Mouse (Mus musculus): ENCODE measurements around the gene Tspan13. TPM values are rescaled to one million over a fixed set of nuclear protein-coding genes. Genes with fewer than 3 reads are reported as not detected.

Tspan13 gene
- polyA plus RNA-seq, 1 experiment from 2014 or later: 454 TPM

DNA sequence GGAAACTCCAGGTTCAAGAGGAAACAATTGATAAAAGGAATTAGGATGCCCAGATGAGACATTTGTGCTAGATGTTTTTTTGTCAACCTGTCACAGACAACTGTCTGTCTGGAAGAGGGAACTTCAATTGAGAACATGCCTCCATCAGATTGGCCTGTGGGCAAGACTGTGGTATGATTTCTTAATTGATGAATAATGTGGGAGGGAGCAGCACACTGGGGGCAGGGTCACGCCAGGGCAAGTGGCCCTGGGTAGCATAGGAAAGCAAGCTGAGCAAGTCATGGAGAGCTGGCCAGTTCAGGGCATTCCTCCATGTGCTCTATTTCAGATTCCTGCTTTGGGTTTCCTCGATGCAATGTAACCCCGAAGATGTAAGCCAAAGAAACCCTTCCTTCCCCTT, 66.4 kb downstream of the Tspan13 start:
- Histone ChIP-seq H3K36me3 (ENCODE audit: control insufficient read depth, insufficient read depth, low read length) (no peaks in the 10 kb centered on the region), H3K4me2 (ENCODE audit: low read depth, low read length) (no peak overlapping the region), H3K9ac (replicated peaks; ENCODE audit: low read depth, low read length) (no peak overlapping the region), H3K4me1 (ENCODE audit: control insufficient read depth, insufficient read depth, low read length) (no peaks in the 10 kb centered on the region), H3K27me3 (ENCODE audit: control insufficient read depth, insufficient read depth, low read length) (no peaks in the 10 kb centered on the region), H3K9me3 (ENCODE audit: control insufficient read depth, low read length) (no peaks in the 10 kb centered on the region), H3K4me3 (ENCODE audit: low read depth, low read length) (no peak overlapping the region), H3K27ac (ENCODE audit: low read depth, low read length) (no peak overlapping the region)
- WGBS: 96% methylated on average over 3 of the region's 3 CpGs
- no peak for ATAC-seq (ENCODE audit: low read depth)

DNA sequence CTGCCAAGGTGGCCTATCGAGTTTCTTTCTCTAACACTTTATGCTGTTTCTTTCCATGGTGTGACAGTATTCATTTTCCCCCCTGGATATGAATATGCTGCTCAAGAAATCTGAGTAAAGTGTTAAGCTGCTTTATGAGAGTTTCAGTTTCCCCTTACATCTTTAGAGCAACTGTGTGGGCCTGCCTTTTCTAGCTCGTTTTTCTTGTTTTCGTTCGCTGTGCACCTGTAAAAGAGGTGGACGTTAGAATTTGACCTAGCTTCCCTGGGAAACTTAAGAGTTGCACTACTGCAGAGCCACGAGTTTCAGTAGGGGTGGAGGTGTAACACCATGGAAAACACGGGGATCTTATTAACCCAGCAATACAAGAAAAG, 75.5 kb downstream of the Tspan13 start:
- no peak overlapping the region for H3K9ac ChIP-seq (replicated peaks; ENCODE audit: low read depth, low read length)
- no peak overlapping the region for H3K4me3 ChIP-seq (ENCODE audit: low read depth, low read length)
- WGBS: 83% methylated on average over 7 of the region's 7 CpGs
- H3K4me2 ChIP-seq (ENCODE audit: low read depth, low read length): no peak overlapping the region
- no peaks in the 10 kb centered on the region for H3K36me3 ChIP-seq (ENCODE audit: control insufficient read depth, insufficient read depth, low read length)
- no peaks in the 10 kb centered on the region for H3K27me3 ChIP-seq (ENCODE audit: control insufficient read depth, insufficient read depth, low read length)
- no peaks in the 10 kb centered on the region for H3K4me1 ChIP-seq (ENCODE audit: control insufficient read depth, insufficient read depth, low read length)
- no peak for ATAC-seq (ENCODE audit: low read depth)
- no peak overlapping the region for H3K27ac ChIP-seq (ENCODE audit: low read depth, low read length)
- H3K9me3 ChIP-seq (ENCODE audit: control insufficient read depth, low read length): no peaks in the 10 kb centered on the region

DNA sequence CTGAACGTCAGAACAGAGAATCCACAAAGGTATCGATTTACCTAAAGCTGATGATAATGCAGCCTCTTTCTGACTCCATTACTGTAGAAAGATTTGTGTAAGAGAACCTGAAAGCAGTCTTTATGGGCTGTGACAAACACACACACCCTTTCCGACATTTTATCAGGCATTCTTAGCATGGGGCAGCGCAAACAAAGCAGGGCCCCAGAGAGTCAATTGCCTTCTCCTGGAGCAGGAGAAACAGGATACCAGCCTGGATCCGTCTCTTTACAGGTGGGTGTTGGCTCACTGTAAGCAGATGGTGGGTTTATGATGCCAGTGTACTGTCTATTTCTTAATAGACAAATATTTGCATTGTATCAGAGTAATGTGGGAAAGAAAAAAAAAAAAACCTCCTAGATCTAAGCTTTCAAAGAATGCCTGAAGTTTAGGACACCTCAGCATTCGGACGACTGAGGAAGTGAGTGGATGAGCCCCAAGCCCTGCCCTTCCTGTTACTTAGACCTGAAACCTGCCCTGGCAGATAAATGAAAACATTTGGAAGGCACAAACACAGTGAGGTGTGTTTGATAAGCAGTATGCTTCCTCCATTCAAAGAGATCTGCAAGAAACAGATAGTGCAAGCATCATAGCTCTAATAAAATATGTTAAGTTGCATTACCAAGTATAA, 76.1 kb downstream of the Tspan13 start:
- ATAC-seq (ENCODE audit: low read depth): no peak
- Histone ChIP-seq H3K4me2 (ENCODE audit: low read depth, low read length) (no peak overlapping the region), H3K4me3 (ENCODE audit: low read depth, low read length) (no peak overlapping the region), H3K4me1 (ENCODE audit: control insufficient read depth, insufficient read depth, low read length) (no peaks in the 10 kb centered on the region), H3K9me3 (ENCODE audit: control insufficient read depth, low read length) (no peaks in the 10 kb centered on the region), H3K27me3 (ENCODE audit: control insufficient read depth, insufficient read depth, low read length) (no peaks in the 10 kb centered on the region), H3K36me3 (ENCODE audit: control insufficient read depth, insufficient read depth, low read length) (no peaks in the 10 kb centered on the region), H3K9ac (replicated peaks; ENCODE audit: low read depth, low read length) (no peak overlapping the region), H3K27ac (ENCODE audit: low read depth, low read length) (no peak overlapping the region)
- 48% methylated on average over 7 of the region's 7 CpGs for whole genome bisulfite sequencing

Other genes with a start within 250 kb of the Tspan13 start
- gene Agr3, start 116.9 kb downstream of the Tspan13 start, polyA plus RNA-seq (2014; fragmentation: Nextera tagmentation; extraction: Ambion mirVana): 0.39 TPM in 1 of 2 replicates, not detected in the other
- gene Agr2, start 49.6 kb downstream of the Tspan13 start, polyA plus RNA-seq (2014; fragmentation: Nextera tagmentation; extraction: Ambion mirVana): not detected in 2 replicates
- gene Ankmy2, start 114.6 kb upstream of the Tspan13 start, polyA plus RNA-seq (2014; fragmentation: Nextera tagmentation; extraction: Ambion mirVana): 84.6 and 87.6 TPM in 2 replicates
- 425 and 430 TPM in 2 replicates for gene Bzw2, start 115.6 kb upstream of the Tspan13 start, polyA plus RNA-seq (2014; fragmentation: Nextera tagmentation; extraction: Ambion mirVana)
- gene Lrrc72, start 210.9 kb upstream of the Tspan13 start, polyA plus RNA-seq (2014; fragmentation: Nextera tagmentation; extraction: Ambion mirVana): not detected in 2 replicates

All from neural tube, embryonic 14.5 days (tissue).